Mouse (Mus musculus) telencephalon, adult 2 months (tissue): Measurements from ENCODE around the gene Lin28b.

Experiments used
- DNase-seq: peaks from one replicate; pipeline ENCODE4 v3.0.0-alpha.2; 2011; ENCODE audit warnings: low read depth, low spot score

Gene Lin28b

DNA sequence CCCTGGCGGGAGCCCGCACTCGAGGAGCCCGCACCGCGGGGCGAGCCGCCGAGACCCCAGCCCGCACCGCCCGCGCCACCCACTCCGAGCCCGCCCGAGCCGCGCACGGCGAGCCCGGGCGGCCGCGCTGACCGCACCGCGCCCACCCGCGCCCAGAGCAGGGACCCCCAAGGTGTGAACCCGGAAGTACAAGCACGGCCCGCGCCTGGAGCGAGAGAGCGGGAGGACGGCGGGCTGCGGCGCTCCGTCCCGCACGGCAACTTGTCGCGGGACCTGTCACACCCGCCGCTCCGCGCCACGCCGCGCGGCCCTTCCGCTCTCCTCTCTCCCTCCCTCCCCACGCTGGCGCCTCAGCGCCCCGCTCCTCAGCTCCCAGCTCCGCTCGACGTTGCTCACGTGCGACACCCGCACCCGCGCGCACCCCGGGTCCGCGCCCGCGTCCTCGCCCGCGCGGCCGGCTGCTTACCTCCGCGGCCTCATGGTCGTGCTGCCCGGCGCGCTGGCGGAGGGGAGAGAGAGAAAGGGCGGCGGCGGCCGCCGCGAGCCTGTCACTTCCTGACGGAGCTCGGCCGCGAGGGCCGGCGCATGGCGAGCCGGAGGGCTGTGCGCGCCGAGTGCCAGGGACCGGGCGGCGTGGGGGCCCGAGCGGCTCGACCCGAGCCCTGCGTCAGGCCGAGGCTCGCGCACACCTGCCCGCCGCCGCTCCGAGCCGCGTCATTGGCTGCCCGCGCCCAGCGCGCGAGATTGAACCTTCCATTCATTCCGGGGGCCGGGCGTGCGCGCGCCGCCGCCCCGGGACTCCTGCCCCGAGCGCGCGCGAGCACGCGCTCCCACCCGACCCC is at the start of gene Lin28b:
Gene Lin28b, minus strand, starts transcription at position 635 of the 842 bp plus-strand sequence.
- peak; percentile 32 for DNase-seq

DNA sequence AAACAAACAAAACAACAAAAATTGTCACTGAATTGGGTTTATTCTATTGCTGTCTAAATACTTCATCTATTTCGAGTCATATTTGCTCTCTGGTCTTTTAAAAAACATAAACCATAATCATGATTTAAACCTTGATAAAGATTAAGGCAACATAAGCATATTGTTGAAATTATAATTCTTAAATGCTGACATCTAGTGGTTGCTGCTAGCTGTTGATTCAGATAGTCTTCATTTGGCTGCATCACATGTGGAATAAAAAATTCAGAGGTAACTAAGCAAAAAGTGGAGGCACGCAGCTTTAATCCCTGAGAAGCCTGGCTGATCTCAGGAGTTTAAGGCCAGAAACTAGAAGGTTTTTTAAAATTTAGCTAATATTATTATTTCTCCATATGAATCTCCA is 25.6 kb upstream of the Lin28b start:
- no peak for DNase-seq

DNA sequence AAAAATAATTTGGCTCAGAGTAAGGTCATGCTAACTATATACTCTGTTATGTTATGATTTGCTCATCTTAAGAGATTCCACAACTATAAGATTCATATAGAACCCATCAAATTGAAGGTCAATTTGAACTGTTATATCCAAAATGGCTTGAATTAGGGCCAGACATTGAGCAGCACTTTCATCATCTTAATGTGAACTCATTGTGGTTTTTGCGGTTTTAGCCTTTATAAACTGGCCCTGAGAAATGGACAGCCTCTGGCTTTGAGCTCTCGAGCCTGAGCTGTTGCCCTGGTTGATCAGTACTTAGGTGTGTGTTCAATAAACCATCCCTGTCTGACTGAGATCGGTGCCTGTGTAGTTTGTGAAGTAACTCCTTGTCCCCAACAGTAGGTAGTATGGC is 24.5 kb upstream of the Lin28b start:
- no peak for DNase-seq

DNA sequence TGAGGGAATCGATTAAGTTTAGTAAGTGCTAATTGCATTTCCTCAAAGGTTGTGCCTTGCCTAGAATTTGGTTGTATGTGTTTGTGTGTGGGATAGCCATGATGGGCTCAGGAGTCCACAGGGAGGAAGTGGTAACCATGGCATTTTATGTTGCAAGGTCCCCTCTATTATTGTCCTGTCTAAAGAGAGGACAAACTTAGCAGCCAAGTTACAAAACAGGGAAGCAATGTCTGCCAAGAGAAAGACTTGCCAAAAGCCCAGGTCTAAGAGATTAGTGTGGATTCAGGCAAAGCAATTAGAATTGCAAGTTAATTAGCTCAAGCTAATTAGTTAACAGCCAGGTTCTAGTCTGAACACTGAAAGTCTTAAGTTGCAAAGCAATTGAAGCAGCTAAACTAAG is 14.1 kb upstream of the Lin28b start:
- DNase-seq, result no peak

DNA sequence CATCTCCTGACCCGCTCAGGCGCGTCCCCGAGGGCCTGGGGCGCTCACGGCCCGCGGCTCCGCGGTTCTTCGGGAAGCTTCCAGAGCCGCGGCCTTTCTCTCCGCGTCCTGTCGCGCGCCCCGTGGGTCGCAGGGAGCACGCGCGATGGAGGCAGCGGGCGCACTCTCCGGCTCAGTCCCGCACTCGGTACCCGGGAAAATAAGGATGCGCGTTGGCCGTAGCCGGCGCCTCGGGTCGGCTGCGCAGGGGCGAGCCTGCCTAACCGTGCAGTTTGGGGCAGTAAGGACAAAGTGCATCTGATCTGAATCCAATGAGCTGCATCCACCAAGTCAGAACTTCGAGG is 380 bp upstream of the Lin28b start:
- no peak for DNase-seq

DNA sequence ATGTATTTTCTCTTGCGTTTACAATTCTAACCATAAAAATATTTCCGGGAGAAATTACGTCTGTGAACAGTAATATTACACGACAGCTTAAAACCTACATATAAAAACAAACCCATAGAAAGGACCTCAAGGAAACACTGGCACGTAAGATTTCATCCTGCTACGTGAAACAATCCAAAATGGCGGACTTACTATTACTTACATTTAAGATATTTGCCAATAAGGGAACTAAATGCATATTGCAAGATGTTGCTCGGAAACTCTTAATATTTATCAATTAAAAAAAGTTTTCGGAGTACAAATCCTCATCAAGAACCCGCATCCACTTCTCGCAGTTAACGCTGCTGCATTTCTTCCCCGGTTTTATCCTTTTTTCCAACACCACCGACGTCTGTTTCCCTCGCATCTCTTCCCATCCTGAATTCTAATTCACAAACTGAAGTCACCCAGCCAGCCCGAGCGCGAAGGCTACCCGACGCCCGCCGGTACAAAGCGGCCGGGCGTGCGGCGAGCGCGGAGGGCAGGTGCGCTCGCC is 902 bp downstream of the Lin28b start:
- DNase-seq, result no peak

DNA sequence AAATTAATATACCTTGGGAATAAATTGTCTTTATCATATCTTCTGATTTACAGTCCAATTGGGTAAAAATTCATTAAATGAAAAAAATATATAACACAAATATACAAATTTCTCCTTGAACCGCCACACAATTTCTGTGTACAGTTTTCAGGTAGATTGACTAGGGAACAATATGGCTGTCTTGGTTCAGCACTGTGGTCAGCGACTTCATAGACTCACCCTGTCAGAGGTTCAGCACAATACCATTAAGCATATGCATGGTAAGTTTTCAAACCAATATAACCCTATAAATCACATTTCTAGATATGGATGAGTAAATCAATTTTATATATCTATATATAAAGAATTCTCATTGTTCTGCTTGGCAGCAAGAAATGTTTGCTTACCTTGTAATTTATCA is 3.0 kb downstream of the Lin28b start:
- no peak for DNase-seq

DNA sequence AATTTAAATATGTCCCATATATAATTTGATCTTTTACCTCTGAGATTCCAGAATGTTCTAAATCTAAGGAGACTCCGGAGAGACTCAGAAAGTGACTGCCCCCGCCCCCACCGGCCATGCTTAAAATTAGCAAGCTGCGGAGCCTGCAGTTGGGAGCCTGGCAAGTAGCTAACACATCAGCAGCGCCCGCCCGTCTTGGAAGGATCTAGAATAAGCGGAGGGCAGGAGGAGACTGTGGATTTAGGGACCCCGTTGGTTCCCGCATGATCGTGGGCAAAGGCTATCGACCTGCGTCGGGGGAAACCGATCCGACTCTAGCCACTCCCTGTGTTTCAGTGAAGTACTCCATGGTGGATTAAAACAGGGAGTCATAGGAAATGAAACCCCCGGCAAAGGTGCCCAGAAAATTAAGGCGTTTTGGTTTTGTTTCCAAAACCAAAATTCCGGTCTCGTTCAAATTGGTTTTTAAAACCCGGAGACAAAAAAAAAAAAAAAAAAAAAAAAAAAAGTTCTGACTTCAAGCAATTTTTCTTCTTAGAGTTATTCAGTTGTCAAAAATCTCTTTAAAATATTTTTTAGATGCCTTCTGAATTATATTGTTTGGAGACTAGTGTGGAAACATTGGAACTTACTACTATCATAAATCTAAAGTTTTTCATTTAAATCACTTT is 12.4 kb downstream of the Lin28b start:
- DNase-seq, result no peak

DNA sequence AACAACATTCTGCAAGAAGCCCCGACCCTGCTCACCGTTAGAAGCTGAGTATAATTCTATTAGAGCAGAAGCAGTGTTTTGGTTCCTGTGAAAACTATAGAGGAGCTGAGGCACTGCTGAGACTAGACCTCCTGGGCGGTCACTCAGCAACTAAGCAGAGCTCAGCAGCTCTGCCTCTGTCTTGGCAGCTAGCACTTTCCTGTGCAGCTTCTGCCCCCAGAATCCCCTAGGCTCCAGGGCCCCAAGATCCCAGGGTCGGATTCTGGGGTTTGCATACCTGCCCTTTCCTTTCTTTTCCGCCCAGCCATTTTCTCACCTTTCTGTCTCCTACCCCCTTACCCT is 13.1 kb downstream of the Lin28b start:
- DNase-seq, result no peak

DNA sequence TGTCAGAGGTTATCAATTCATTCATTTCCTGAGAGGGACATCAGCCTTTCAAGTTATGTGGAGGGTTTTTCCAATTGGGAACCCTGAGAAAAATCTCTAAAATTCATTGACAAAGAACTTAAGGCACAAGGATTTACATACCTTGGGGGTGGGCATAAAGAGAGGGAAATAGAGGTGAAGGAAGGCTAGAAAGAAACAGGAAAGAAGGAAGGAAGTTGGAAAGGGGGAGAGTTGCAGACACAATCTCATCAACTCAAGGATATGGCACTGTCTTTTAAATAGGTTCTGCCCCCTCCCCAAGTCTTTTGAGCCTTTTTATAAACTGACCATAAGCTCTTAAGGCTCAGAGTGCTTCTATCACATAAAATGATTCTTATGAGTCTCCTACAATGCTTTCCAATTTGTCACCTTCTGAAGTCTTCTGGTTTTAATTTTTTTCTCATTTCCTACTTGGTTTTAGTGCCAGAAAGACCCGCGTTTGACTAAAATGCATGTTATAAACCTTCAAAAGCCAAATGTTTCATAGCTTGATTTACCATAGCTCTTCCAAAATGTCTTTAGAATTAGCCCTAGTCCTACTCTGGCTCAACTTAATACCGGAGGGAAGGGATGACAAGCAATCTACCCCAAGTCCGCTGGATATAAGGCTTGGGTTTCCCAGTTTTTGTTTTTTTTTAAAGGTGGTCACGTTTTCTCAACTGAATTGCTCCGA is 13.6 kb downstream of the Lin28b start:
- DNase-seq, result no peak

DNA sequence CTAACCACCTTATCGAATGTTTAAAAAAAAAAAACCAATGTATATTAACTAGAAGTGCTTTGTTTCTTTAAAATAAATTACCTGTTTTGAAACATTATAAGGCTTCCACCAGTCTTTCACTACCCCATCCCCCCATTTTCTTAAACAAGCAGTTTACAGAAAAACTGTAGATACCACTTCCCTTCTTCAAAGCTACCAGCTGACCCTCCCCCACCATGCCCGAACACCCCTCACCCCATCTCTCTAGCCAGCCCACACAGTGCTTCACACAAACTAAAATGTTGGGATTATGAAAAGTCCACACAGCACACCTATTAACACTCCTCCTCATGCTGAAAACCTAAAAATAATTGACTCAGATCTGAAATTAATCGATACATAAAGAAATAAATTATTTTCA is 14.9 kb downstream of the Lin28b start:
- DNase-seq, result no peak

DNA sequence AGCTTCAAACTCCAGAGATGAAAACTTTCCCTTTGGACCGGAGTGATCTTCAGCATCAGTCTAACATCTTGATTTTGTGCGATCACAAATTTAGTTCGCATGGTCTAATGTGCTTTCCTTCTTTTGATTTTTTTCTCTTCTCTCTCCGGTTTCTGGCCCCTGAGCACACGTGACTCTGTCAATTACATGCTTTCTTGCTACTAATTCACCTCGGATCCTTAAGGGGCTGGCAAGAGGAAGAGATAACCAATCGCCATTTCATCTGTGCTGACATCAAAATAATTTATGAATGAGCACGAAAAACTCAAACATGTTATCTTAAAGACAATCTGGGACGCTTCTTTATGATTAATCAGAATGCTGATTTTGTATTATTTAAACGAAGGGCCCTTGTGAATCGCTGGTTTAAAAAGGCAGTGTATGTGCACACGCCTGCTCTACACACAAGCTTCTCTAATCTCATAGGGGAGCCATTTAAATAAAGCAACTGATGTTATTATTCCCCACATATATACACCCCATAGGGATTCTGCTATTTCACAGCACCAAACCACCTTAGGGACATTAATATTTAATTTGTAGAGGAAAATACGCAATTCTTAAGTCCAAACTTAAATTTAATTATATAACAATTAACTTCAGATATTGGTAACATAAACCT is 16.0 kb downstream of the Lin28b start:
- no peak for DNase-seq

DNA sequence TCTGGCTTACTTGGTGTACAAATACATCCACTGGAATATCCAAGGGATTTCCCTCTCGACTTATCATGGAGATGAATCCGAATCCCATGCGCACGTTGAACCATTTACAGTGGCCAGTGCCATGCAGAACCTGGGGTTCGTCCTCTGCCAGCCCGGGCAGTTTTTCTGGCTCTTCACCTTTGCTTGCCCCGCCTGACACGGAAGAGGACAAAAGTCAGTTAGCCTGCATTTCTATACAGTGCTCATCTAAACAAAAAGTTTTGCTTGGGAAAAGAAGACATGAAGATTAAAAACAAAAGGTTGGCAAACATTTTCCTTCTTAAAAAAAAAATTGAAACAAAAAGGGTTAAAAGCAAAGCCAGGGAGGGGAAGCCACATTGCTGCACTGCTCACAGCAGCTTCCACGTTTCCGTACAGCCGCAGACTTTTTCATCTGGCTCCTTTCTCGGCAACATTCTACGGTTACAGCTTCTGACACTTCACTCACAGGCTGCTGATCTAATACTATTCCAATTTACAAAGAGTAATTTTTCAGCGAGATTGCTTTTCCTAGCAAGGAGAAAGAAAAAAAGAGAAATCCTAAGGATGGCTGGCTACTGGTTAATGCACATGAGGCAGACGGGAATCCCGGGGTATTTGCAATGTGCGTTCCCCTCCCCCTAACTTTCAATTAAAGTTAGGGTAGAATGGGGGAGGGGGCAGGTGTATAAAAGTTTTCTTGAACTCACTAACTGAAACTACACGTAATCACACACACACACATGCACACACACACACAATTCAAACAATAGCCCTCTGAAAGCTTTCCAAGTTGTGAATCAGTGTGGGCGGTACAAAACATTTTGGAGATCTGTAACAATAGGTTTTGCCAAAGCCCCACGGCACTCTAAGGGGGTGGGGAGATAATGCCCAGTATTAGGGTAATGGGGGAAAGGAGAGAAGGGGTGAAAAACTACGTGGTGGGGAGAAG is 16.9 kb downstream of the Lin28b start:
- no peak for DNase-seq

DNA sequence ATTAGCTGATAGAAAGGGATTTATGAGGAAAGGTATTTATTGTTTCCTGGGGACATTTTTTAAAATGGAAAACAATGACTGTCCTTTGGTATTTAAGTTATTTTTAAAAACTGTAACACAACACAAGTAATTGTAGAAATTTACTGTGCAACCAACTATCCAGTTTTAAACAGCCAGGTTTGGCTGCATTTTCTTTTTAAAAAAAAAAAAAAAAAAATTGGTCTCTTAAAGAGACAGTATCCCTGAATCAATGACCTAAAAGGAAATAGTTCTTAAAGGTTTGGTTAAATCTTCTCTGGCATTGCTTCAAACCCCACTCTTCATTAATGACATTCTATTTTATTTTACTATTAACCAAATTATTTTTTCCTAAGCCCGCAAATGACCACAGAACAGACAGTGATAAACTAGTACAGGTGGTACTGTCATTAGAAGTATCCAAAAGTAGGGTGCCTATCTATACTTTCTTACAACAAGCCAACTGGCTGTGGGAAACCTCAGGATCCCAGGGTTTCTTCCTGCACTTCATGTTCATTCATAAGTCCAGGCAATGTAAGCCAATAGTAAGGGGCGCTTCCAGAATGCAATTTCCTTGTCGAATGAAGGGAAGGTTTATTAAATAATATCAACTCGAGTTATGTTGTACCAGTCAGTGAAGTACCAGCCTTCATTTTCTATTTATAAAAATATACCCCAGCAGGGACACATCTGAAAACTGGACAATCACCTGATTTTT is 17.8 kb downstream of the Lin28b start:
- DNase-seq, result no peak

DNA sequence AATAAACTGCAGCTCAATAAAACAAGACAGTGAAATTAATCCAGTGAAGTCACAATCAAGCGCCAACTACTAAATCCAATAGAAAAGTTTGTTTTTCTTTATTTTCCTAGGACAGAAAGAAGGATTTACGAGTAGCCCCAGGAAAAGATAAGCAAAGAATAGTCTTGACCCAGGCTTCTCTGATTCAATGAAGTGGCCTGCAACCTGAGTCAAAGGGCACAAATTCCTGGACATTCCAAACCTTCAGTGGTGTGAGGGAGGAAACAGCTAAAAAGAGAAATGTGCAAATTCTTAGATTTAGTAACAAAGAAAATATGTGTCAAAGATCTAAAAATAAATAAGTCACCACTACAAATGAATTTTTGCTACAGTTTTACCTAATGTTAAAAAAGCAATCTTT is 27.6 kb downstream of the Lin28b start:
- no peak for DNase-seq

DNA sequence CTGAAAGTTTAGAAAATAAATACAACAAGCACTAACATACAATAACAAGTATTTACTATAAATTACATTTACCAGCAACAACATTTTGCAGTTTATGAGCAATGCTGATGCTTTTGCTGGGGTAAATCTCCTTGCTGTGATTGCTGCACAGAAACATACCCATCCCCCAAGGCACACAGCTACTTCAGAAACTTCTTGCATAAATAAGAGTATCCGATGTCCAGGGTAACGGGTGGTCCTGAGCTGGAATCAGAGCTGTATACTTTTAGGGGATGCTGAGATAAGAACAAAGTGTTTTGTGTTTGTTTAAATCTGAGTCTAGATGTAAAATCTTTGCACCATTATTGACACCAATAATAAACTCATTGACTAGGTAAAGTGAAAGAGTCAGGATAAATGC is 28.1 kb downstream of the Lin28b start:
- no peak for DNase-seq

DNA sequence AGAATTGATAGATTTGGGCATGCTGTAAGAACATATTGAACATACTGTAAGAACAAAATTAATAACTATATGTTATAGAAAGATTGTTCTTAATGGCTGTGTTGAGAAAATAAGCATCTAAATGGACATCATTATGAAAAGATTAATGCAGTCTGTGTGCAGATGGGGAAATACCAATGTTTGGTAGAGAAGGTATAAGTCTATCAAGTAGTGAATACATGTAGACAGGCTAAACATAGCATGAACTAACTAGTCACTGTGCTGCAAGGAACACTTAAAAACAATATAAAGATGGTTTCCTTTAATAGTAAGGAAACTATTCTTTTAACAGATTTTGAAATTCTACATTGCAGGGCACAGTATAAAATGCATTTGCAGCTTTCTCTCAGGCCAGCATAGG is 39.6 kb downstream of the Lin28b start:
- DNase-seq, result no peak

DNA sequence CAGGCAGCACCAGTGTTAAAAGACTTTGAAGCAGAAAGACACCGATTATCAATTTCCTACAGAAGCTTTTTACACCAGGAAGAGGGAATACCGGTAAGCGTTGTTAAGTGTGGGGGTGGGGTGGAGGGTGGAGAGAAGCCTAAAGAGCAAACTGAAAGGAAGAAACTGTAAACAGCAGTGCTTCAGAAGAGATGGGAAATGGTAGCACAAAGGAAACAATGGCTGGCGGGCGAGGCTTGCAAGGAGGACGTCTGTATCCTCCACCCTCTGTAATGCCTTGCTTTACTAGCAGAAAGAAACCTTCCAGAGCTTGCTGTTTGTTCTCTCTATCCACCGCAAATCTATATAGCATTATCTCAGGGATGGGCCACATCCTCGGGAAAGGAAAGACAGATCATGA is 40.0 kb downstream of the Lin28b start:
- no peak for DNase-seq

DNA sequence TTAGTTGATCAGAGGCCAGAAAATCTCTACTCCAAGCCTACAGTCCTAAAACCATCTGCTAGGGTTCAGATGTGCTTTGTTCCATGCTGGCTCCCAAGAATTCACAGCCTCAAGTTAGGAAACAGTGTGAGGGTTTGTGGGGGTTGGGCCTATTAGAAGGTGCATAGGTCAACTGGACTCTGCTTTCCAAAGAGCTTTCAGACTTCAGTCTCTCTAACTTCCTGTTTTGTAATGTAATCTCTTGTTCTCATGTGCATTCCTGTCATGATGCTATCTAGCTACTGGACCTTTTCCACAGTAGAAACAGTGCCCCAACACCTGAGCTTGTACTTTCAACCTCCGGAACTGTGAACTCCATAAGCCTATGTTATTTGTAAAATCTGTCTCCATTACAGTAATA is 63.8 kb downstream of the Lin28b start:
- no peak for DNase-seq

DNA sequence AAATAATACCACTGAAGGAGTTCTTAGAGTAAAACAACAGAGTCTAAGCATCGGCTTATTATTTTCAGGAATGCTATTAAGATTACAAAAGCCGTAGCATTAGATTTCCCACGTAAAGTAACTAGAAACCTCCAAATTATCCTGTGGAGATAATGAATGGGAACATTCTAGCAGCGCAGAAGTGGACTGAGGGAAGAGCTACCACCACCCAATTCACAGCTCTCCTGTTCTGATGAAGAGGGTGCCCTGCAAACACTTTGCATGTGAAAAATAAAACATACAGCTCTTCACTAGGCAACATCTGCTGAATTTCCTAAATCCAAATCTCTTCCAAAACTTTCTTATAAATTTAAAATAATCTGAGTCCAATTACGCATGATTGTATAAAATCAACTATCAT is 74.1 kb downstream of the Lin28b start:
- no peak for DNase-seq
